Comparison of ENCODE assay signal across 8 mouse cellular contexts in genomic region chr5:115559237-115560101, GRCm38 (mm10). TPM values are rescaled to one million over a fixed set of nuclear protein-coding genes. Genes with fewer than 3 reads are reported as not detected.
DNase-seq lines count a peak whose midpoint lies in the region; ATAC-seq and TF ChIP-seq lines count a peak whose summit lies in the region.

TSS of gene Rplp0 (plus strand) at chr5:115559467.

- WGBS in embryonic facial prominence, embryonic 13.5 days = under 1% methylated on average over 78 of the region's 78 CpGs
- under 1% methylated on average over 77 of the region's 78 CpGs for WGBS in kidney, adult 2 months
- under 1% methylated on average over 77 of the region's 78 CpGs for WGBS in limb, embryonic 12.5 days
- WGBS in midbrain, embryonic 15.5 days = under 1% methylated on average over 78 of the region's 78 CpGs
- under 1% methylated on average over 78 of the region's 78 CpGs for WGBS in spleen, adult 2 months

- H3K4me2 ChIP-seq in embryonic facial prominence, embryonic 13.5 days = peak within 1 kb of the TSS; percentile 82
- H3K4me2 ChIP-seq in limb, embryonic 12.5 days = peak within 1 kb of the TSS; percentile 74
- peak within 1 kb of the TSS; percentile 67 for H3K4me2 ChIP-seq in midbrain, embryonic 15.5 days

- DNase-seq in 3134 (ENCODE audit: extremely low read depth, insufficient read length, low spot score) = peak; percentile 94
- peak; percentile 99 to 100 for DNase-seq in adrenal gland, postnatal 36 days
- peak; percentile 100 for DNase-seq in heart, adult 18-20 months
- DNase-seq in kidney, adult 2 months = peak; percentile 100
- DNase-seq in spleen, adult 2 months (ENCODE audit: low read depth in 1 of 2, low spot score in 2 of 2) = peak; percentile 98 to 99

- peak within 1 kb of the TSS; percentile 89 for H3K27ac ChIP-seq in embryonic facial prominence, embryonic 13.5 days
- peak within 1 kb of the TSS; percentile 47 for H3K27ac ChIP-seq in kidney, adult 2 months (ENCODE audit: insufficient read depth, low read depth, low read length)
- peak within 1 kb of the TSS; percentile 89 for H3K27ac ChIP-seq in limb, embryonic 12.5 days
- H3K27ac ChIP-seq in midbrain, embryonic 15.5 days = peak within 1 kb of the TSS; percentile 88
- H3K27ac ChIP-seq in spleen, adult 2 months (ENCODE audit: insufficient read depth, low read length) = peak within 1 kb of the TSS; percentile 88

- H3K27me3 ChIP-seq in embryonic facial prominence, embryonic 13.5 days = no peaks in the 10 kb centered on the region
- H3K27me3 ChIP-seq in kidney, adult 2 months (replicated peaks; ENCODE audit: control insufficient read depth, insufficient read depth, low read length) = no peaks in the 10 kb centered on the region
- no peaks in the 10 kb centered on the region for H3K27me3 ChIP-seq in limb, embryonic 12.5 days
- H3K27me3 ChIP-seq in midbrain, embryonic 15.5 days (replicated peaks) = no peaks in the 10 kb centered on the region
- no peaks in the 10 kb centered on the region for H3K27me3 ChIP-seq in spleen, adult 2 months (ENCODE audit: control insufficient read depth, insufficient read depth, low read length)

- H3K4me1 ChIP-seq in embryonic facial prominence, embryonic 13.5 days = peaks cover 24% of the 10 kb centered on the region
- H3K4me1 ChIP-seq in kidney, adult 2 months (ENCODE audit: control insufficient read depth, insufficient read depth, low read length) = no peaks in the 10 kb centered on the region; the same call in 1 of the 2 replicates
- H3K4me1 ChIP-seq in limb, embryonic 12.5 days (replicated peaks) = peaks cover 35% of the 10 kb centered on the region
- H3K4me1 ChIP-seq in midbrain, embryonic 15.5 days = peaks cover 16% of the 10 kb centered on the region
- peaks cover 8% of the 10 kb centered on the region; the same call in 1 of the 2 replicates for H3K4me1 ChIP-seq in spleen, adult 2 months (ENCODE audit: control insufficient read depth, insufficient read depth, insufficient read length)

- peak within 1 kb of the TSS; percentile 86 for H3K4me3 ChIP-seq in embryonic facial prominence, embryonic 13.5 days
- H3K4me3 ChIP-seq in kidney, adult 2 months (ENCODE audit: insufficient read depth, low read depth, low read length) = peak within 1 kb of the TSS; percentile 70
- peak within 1 kb of the TSS; percentile 92 for H3K4me3 ChIP-seq in limb, embryonic 12.5 days (replicated peaks)
- H3K4me3 ChIP-seq in midbrain, embryonic 15.5 days = peak within 1 kb of the TSS; percentile 88
- H3K4me3 ChIP-seq in spleen, adult 2 months (ENCODE audit: extremely low read depth, insufficient read depth, insufficient read length) = peak within 1 kb of the TSS; percentile 93

- ATAC-seq in embryonic facial prominence, embryonic 13.5 days (ENCODE audit: insufficient number of reproducible peaks, insufficient read depth, low FRiP score, low TSS enrichment, low read depth) = peak; percentile 98
- ATAC-seq in limb, embryonic 12.5 days (ENCODE audit: insufficient number of reproducible peaks, insufficient read depth, low FRiP score, low TSS enrichment, low read depth) = peak; percentile 99
- ATAC-seq in midbrain, embryonic 15.5 days (replicated peaks) = peak; percentile 99

- TF ChIP-seq POLR2A in kidney, adult 2 months (IDR thresholded peaks at IDR 0.05; ENCODE audit: low read depth, low read length) = peak; percentile 97
- peak; percentile 99 for TF ChIP-seq POLR2A in spleen, adult 2 months (IDR thresholded peaks at IDR 0.05; ENCODE audit: low read depth, low read length)

- peaks cover 45% of the 10 kb centered on the region for H3K36me3 ChIP-seq in embryonic facial prominence, embryonic 13.5 days
- peaks cover 2% of the 10 kb centered on the region; the same call in 1 of the 2 replicates for H3K36me3 ChIP-seq in kidney, adult 2 months (ENCODE audit: control insufficient read depth, insufficient read depth, low read length)
- H3K36me3 ChIP-seq in limb, embryonic 12.5 days = peaks cover 53% of the 10 kb centered on the region
- H3K36me3 ChIP-seq in midbrain, embryonic 15.5 days (replicated peaks) = peaks cover 19% of the 10 kb centered on the region
- peaks cover 15% of the 10 kb centered on the region for H3K36me3 ChIP-seq in spleen, adult 2 months (ENCODE audit: control insufficient read depth, insufficient read depth, low read length)

- TF ChIP-seq CTCF in kidney, adult 2 months (conservative IDR thresholded peaks at IDR 0.05; ENCODE audit: insufficient read depth, insufficient read length, low read depth, low read length) = peak; percentile 96; the same call in 1 of the 2 replicates
- TF ChIP-seq CTCF in spleen, adult 2 months (IDR thresholded peaks at IDR 0.05; ENCODE audit: extremely low read depth, insufficient read depth, insufficient read length, insufficient replicate concordance) = peak; percentile 97

- H3K9me3 ChIP-seq in embryonic facial prominence, embryonic 13.5 days = no peaks in the 10 kb centered on the region
- H3K9me3 ChIP-seq in limb, embryonic 12.5 days = no peaks in the 10 kb centered on the region
- H3K9me3 ChIP-seq in midbrain, embryonic 15.5 days = no peaks in the 10 kb centered on the region

- H3K9ac ChIP-seq in embryonic facial prominence, embryonic 13.5 days = peak within 1 kb of the TSS; percentile 99
- H3K9ac ChIP-seq in limb, embryonic 12.5 days (replicated peaks) = peak within 1 kb of the TSS; percentile 97
- peak within 1 kb of the TSS; percentile 98 for H3K9ac ChIP-seq in midbrain, embryonic 15.5 days

RNA-seq across cellular contexts. Expression of gene Rplp0, which starts in this region (rescaled TPM):
- total RNA-seq in adrenal gland, postnatal 36 days (2021) = 100 to 1,000 TPM; 829 to 906 TPM
- 1,563 and 1,729 TPM in 2 replicates for polyA plus RNA-seq in embryonic facial prominence, embryonic 13.5 days (2015; fragmentation: Nextera tagmentation; extraction: Ambion mirVana)
- total RNA-seq in heart, adult 18-20 months (2021) = 100 to 1,000 TPM; 624 to 648 TPM
- polyA plus RNA-seq in kidney, adult 2 months (2012; rRNA removed) = 1,267 and 1,337 TPM in 2 replicates
- polyA plus RNA-seq in limb, embryonic 12.5 days (2016; fragmentation: Nextera tagmentation; extraction: Ambion mirVana) = 1,237 and 1,243 TPM in 2 replicates
- 811 and 847 TPM in 2 replicates for polyA plus RNA-seq in midbrain, embryonic 15.5 days (2015; fragmentation: Nextera tagmentation; extraction: Ambion mirVana)
- 2,439 and 2,476 TPM in 2 replicates for polyA plus RNA-seq in spleen, adult 2 months (2012; rRNA removed)

Comparison
In these comparisons a context has a peak if more than half of its experiments do, and no peak if none do; other contexts are left out.
1. Peak in every context shown above with its lines: DNase-seq, ATAC-seq, H3K4me3 ChIP-seq and H3K27ac ChIP-seq.